Mouse (Mus musculus) forebrain, embryonic 15.5 days (tissue): Measurements from ENCODE around the gene Pard3. TPM values are rescaled to one million over a fixed set of nuclear protein-coding genes. Genes with fewer than 3 reads are reported as not detected.

Experiments
- ATAC-seq: fragments of 200-750 bp; cut with Nextera tagmentation; replicated peaks from 2 replicates; pipeline ENCODE4 v1.8.0; 2017; ENCODE audit warnings: mild to moderate bottlenecking, moderate TSS enrichment, moderate library complexity
- H3K27ac ChIP-seq: fragments of 300-500 bp; sonication (generic); replicated peaks from 2 replicates; pipeline ENCODE4 v1.5.1; 2015; ENCODE audit warnings: mild to moderate bottlenecking, inconsistent platforms
- H3K27me3 ChIP-seq: fragments of 300-500 bp; sonication (generic); 2 replicates; pipeline ENCODE4 v1.6.1; 2015; ENCODE audit warnings: inconsistent platforms
- H3K36me3 ChIP-seq: fragments of 300-500 bp; sonication (generic); 2 replicates; pipeline ENCODE4 v1.6.1; 2015; ENCODE audit warnings: mild to moderate bottlenecking, inconsistent platforms
- H3K4me1 ChIP-seq: fragments of 300-500 bp; sonication (generic); 2 replicates; pipeline ENCODE4 v1.6.1; 2015; ENCODE audit warnings: inconsistent platforms
- H3K4me2 ChIP-seq: fragments of 300-500 bp; sonication (generic); replicated peaks from 2 replicates; pipeline ENCODE4 v1.6.1; 2015; ENCODE audit warnings: mild to moderate bottlenecking, inconsistent platforms
- H3K4me3 ChIP-seq: fragments of 300-500 bp; sonication (generic); 2 replicates; pipeline ENCODE4 v1.5.1; 2015; ENCODE audit warnings: mild to moderate bottlenecking, inconsistent platforms
- H3K9ac ChIP-seq: fragments of 300-500 bp; sonication (generic); replicated peaks from 2 replicates; pipeline ENCODE4 v1.6.1; 2015; ENCODE audit warnings: mild to moderate bottlenecking, inconsistent platforms
- H3K9me3 ChIP-seq: fragments of 300-500 bp; sonication (generic); 2 replicates; pipeline ENCODE4 v1.6.1; 2016; ENCODE audit warnings: inconsistent platforms
- WGBS: fragments of 180-500 bp; shearing (Covaris S2); methylation state at CpG from one replicate; pipeline ENCODE4 v1.1.7; 2015; ENCODE audit warnings: mixed read lengths; 5-methylcytosine and 5-hydroxymethylcytosine counted together
- polyA plus RNA-seq: library from polyadenylated mRNA; unstranded; fragments of >200 nt; fragmentation: Nextera tagmentation; extraction: Ambion mirVana; gene quantifications from 2 replicates; pipeline ENCODE4 v1.2.1, GENCODE M21; 2015

Gene Pard3
- polyA plus RNA-seq, 1 experiment from 2014 or later, result 18.6 TPM

- Histone ChIP-seq H3K4me2 (no peak overlapping the region), H3K27me3 (no peaks in the 10 kb centered on the region), H3K27ac (peak overlapping the region; percentile 65), H3K4me3 (no peak overlapping the region), H3K9ac (no peak overlapping the region), H3K9me3 (no peaks in the 10 kb centered on the region), H3K4me1 (peaks cover 13% of the 10 kb centered on the region), H3K36me3 (no peaks in the 10 kb centered on the region)
- WGBS, result 39% methylated on average over 4 of the region's 4 CpGs
- 0 out of 2 replicates have a peak, but pooled peaks have one; percentile 11 for ATAC-seq
These were observed 217.3 kb downstream of the Pard3 start for GRCm38 (mm10) chr8:127281035-127281434.

DNA sequence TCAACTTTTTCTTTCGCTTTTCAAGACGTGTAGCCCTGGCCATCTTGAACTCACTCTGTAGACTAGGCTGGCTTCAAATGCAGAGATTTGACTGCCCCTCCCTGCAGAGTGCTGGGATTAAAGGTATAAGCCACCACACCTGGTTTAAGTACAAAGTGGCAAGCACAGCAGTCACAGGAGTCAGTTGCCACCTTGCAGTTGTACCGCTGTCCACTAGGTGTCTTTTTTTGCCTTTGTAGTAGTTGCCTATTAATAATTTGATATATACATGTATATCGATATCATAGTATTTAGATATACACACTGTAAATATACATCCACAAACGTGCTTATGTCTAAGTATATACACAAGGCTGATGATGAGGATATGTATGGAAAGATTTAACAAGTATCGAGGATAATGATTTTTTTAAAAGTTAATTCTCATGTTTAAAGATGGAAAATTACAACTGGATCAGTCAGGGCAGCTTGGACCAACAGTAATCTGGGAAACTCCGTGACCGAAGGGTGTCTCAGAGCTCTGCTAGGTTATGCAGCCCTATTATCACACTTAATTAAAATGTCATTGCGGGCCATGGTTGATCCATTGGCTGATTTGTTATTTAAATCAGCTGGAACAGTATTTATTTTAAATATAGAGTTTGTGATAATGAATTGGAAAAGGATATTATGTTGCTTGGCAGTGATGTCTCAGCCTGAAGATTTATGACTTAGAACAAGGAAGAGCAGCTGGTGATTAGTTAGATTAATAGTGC is 220.9 kb downstream of the Pard3 start:
- WGBS, result 85% methylated on average over 9 of the region's 9 CpGs

GRCm38 (mm10) chr8:127287816-127288215 is 224.1 kb downstream of the Pard3 start:
- Histone ChIP-seq H3K9ac (no peak overlapping the region), H3K4me3 (no peak overlapping the region), H3K4me2 (no peak overlapping the region), H3K27ac (no peak overlapping the region), H3K36me3 (no peaks in the 10 kb centered on the region), H3K9me3 (no peaks in the 10 kb centered on the region), H3K27me3 (no peaks in the 10 kb centered on the region), H3K4me1 (no peaks in the 10 kb centered on the region)
- no peak for ATAC-seq
- WGBS, result 87% methylated on average over 10 of the region's 10 CpGs

More for the DNA sequence above, 220.9 kb downstream of the Pard3 start:
- Histone ChIP-seq H3K27me3 (no peaks in the 10 kb centered on the region), H3K4me2 (no peak overlapping the region), H3K4me3 (no peak overlapping the region), H3K4me1 (peaks cover 13% of the 10 kb centered on the region), H3K27ac (no peak overlapping the region), H3K36me3 (no peaks in the 10 kb centered on the region), H3K9ac (no peak overlapping the region), H3K9me3 (no peaks in the 10 kb centered on the region)
- no peak for ATAC-seq

GRCm38 (mm10) chr8:127292307-127292706 is 228.6 kb downstream of the Pard3 start:
- Histone ChIP-seq H3K4me3 (no peak overlapping the region), H3K4me1 (peaks cover 8% of the 10 kb centered on the region), H3K27me3 (no peaks in the 10 kb centered on the region), H3K9ac (no peak overlapping the region), H3K27ac (no peak overlapping the region), H3K36me3 (no peaks in the 10 kb centered on the region), H3K4me2 (no peak overlapping the region), H3K9me3 (no peaks in the 10 kb centered on the region)
- no peak for ATAC-seq
- 92% methylated on average over 5 of the region's 5 CpGs for WGBS

DNA sequence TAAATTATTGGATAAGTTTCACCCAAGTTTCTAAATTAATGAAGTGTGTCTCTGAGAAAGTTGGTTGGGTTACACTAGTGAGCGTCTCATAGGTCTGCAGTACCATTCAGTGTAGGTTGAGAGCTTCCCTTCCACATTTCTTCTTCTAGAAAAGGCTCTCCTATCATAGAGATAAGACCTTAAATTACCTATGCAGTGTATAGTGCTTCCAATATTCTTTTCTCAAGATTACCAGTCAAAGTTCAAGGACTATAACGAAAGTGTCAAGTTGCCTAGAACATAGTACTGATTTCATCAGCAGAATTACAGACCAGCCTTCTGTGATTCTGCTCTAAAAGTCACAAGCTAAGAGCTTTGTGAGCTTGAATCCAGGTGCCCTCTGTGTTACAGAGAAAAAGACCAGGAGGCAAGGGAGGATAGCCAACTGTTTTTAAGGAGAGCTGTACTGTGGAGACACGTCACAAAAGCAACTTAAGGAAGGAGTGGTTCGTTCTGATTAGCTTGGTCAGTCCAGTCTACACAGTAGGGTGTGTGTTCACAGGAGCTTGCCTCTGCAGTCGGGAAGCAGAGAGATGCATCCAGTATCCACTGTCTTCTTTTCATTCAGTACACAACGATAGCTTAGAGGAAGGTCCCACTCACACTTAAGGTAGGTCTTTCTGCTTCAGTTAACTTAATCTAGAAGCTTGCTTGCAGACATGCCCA is 229.5 kb downstream of the Pard3 start:
- Histone ChIP-seq H3K36me3 (no peaks in the 10 kb centered on the region), H3K4me3 (no peak overlapping the region), H3K27ac (no peak overlapping the region), H3K4me2 (no peak overlapping the region), H3K9me3 (no peaks in the 10 kb centered on the region), H3K9ac (no peak overlapping the region), H3K4me1 (peaks cover 8% of the 10 kb centered on the region), H3K27me3 (no peaks in the 10 kb centered on the region)
- 56% methylated on average over 6 of the region's 6 CpGs for WGBS
- no peak for ATAC-seq

- no peak overlapping the region for H3K4me3 ChIP-seq
- H3K9me3 ChIP-seq, result no peaks in the 10 kb centered on the region
- no peak overlapping the region for H3K27ac ChIP-seq
- WGBS, result 60% methylated on average over 6 of the region's 6 CpGs
- H3K9ac ChIP-seq, result no peak overlapping the region
- H3K36me3 ChIP-seq, result no peaks in the 10 kb centered on the region
- H3K4me1 ChIP-seq, result peaks cover 8% of the 10 kb centered on the region
- ATAC-seq, result no peak
- no peaks in the 10 kb centered on the region for H3K27me3 ChIP-seq
- H3K4me2 ChIP-seq, result no peak overlapping the region
These were observed 230.4 kb downstream of the Pard3 start for GRCm38 (mm10) chr8:127294061-127294460.

DNA sequence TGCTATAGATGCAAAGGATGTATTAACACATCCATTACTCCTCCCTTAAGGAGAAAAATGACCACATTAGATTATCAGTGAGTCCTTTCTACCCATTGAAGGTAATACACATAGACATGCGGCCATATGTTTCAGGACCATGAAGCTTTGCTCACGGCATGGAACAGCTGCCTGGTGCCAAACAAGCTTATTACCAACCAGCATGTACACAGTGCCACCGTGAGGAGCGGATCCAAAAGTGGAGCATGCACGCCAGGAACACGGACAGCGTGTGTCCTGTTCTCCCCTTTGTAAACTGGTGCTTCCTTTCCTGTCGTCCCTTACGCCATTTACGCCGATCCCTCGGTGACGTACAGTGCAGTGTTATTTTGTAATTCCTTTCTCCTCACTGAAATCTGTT is 232.2 kb downstream of the Pard3 start:
- no peaks in the 10 kb centered on the region for H3K9me3 ChIP-seq
- peaks cover 8% of the 10 kb centered on the region for H3K4me1 ChIP-seq
- H3K27ac ChIP-seq, result no peak overlapping the region
- no peak overlapping the region for H3K9ac ChIP-seq
- no peak for ATAC-seq
- no peak overlapping the region for H3K4me2 ChIP-seq
- H3K4me3 ChIP-seq, result no peak overlapping the region
- no peaks in the 10 kb centered on the region for H3K27me3 ChIP-seq
- WGBS, result 86% methylated on average over 13 of the region's 13 CpGs
- no peaks in the 10 kb centered on the region for H3K36me3 ChIP-seq

GRCm38 (mm10) chr8:127300493-127300892 is 236.8 kb downstream of the Pard3 start:
- no peaks in the 10 kb centered on the region for H3K4me1 ChIP-seq
- no peak overlapping the region for H3K4me2 ChIP-seq
- no peak overlapping the region for H3K27ac ChIP-seq
- ATAC-seq, result no peak
- H3K36me3 ChIP-seq, result no peaks in the 10 kb centered on the region
- no peaks in the 10 kb centered on the region for H3K9me3 ChIP-seq
- no peak overlapping the region for H3K9ac ChIP-seq
- H3K27me3 ChIP-seq, result no peaks in the 10 kb centered on the region
- no peak overlapping the region for H3K4me3 ChIP-seq
- WGBS, result 87% methylated on average over 5 of the region's 5 CpGs

DNA sequence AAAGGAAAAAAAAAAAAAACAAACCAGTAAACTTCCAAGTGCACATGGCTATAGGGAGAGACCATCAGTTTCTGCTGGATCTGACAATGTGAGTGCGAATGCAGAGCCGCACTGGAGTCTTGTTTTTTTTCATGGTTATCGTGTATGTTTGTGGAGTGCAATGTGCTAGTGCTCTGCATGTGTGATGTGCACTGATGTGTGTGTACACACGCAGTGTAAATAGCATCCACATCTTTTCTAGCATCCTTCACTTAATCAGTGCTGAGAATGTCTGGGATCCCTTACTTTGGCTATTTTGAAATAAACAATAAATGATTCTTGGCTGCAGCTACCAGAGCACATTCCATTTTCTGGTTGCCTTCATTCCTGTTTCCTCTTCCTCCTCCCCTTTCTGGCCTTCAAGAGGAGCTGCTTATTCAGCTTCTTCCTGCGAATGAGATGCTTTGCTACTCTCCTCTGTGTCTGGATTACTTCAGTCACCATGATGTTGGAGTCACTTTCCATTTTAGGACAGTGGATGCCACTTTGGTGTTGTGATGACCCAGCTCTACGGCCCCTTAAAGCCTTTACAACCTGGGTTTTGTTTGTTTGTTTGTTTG is 239.3 kb downstream of the Pard3 start:
- no peaks in the 10 kb centered on the region for H3K36me3 ChIP-seq
- H3K27ac ChIP-seq, result no peak overlapping the region
- no peaks in the 10 kb centered on the region for H3K9me3 ChIP-seq
- no peak overlapping the region for H3K4me2 ChIP-seq
- H3K4me3 ChIP-seq, result no peak overlapping the region
- no peak for ATAC-seq
- H3K4me1 ChIP-seq, result no peaks in the 10 kb centered on the region
- no peaks in the 10 kb centered on the region for H3K27me3 ChIP-seq
- 88% methylated on average over 6 of the region's 6 CpGs for WGBS
- H3K9ac ChIP-seq, result no peak overlapping the region

DNA sequence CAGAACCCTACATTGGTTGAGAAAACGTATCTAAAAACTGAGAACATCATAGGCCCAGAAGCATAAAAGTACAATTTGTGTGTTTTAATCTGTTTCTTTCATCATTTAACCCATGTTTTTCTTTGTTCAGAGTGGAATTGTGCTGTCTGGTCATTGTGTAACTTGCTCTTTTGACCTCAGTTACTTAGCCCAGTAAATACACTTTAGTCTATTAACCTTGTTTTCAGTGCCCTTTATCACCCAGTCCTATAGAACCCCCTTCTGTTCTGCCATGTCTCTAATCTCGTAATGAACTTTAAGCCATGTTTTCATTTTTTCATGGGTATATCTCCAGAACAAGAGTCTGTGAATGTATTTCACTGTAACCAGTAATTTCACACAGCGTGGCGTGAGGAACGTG is 243.3 kb downstream of the Pard3 start:
- Histone ChIP-seq H3K4me2 (no peak overlapping the region), H3K4me1 (no peaks in the 10 kb centered on the region), H3K36me3 (no peaks in the 10 kb centered on the region), H3K9ac (no peak overlapping the region), H3K27me3 (no peaks in the 10 kb centered on the region), H3K27ac (no peak overlapping the region), H3K4me3 (no peak overlapping the region), H3K9me3 (no peaks in the 10 kb centered on the region)
- WGBS, result 77% methylated on average over 5 of the region's 5 CpGs
- ATAC-seq, result no peak

GRCm38 (mm10) chr8:127309363-127309762 is 245.7 kb downstream of the Pard3 start:
- H3K27ac ChIP-seq, result no peak overlapping the region
- no peak for ATAC-seq
- H3K9ac ChIP-seq, result no peak overlapping the region
- H3K9me3 ChIP-seq, result no peaks in the 10 kb centered on the region
- no peak overlapping the region for H3K4me3 ChIP-seq
- H3K27me3 ChIP-seq, result no peaks in the 10 kb centered on the region
- H3K4me2 ChIP-seq, result no peak overlapping the region
- no peaks in the 10 kb centered on the region for H3K4me1 ChIP-seq
- 71% methylated on average over 1 of the region's 1 CpGs for WGBS
- H3K36me3 ChIP-seq, result no peaks in the 10 kb centered on the region

DNA sequence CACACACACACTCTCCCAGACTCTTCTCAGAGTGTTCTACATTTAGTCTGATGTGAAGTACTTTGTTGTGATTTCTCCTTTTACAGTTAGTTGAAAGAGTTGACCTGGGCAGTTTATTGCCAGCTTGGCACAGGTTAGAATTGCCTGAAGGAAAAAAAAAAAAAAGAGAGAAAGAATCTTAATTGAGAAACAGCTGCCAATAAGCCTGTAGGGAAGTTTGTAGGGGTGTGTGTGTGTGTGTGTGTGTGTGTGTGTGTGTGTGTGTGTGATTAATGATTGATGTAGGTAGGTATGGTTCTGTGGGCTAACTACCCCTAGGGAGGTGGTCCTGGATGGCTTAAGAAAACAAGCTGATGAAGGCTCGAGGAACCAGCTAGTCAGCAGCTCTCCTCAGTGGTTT is 252.1 kb downstream of the Pard3 start:
- H3K4me3 ChIP-seq, result no peak overlapping the region
- no peaks in the 10 kb centered on the region for H3K36me3 ChIP-seq
- H3K4me2 ChIP-seq, result no peak overlapping the region
- H3K27ac ChIP-seq, result no peak overlapping the region
- H3K9me3 ChIP-seq, result no peaks in the 10 kb centered on the region
- no peaks in the 10 kb centered on the region for H3K27me3 ChIP-seq
- WGBS, result 58% methylated on average over 1 of the region's 1 CpGs
- ATAC-seq, result no peak
- 0 out of 2 replicates have a peak, but pooled peaks cover 7% of the 10 kb centered on the region for H3K4me1 ChIP-seq
- no peak overlapping the region for H3K9ac ChIP-seq
